Mouse (Mus musculus): ENCODE data around the gene Dstyk.

- TF ChIP-seq POLR2A (IDR thresholded peaks at IDR 0.05; ENCODE audit: low read depth, low read length) = no peak
- no peak for TF ChIP-seq CTCF (IDR thresholded peaks at IDR 0.05; ENCODE audit: extremely low read depth, insufficient read length, insufficient replicate concordance, low read depth, low read length)
Measured at GRCm38 (mm10) chr1:132474496-132474895, 57.1 kb downstream of the Dstyk start.

Data from small intestine, adult 2 months (tissue).